Mouse (Mus musculus) C2C12 (cell line): ENCODE measurements around the gene Nav2.

ENCODE experiments used
- CTCF ChIP-seq: IDR thresholded peaks from one replicate; pipeline ENCODE4 v1.5.1; 2011; ENCODE audit not compliant: control insufficient read depth, insufficient read depth, insufficient read length
- MAX ChIP-seq: IDR thresholded peaks from one replicate; pipeline ENCODE4 v1.6.1; 2011; ENCODE audit warnings: mild to moderate bottlenecking, control low read depth
- MYOD1 ChIP-seq: IDR thresholded peaks from one replicate; pipeline ENCODE4 v1.6.1; 2011; ENCODE audit warnings: low read depth; ENCODE audit not compliant: control insufficient read depth, insufficient read length
- MYOG ChIP-seq: IDR thresholded peaks from one replicate; pipeline ENCODE4 v1.6.1; 2011; ENCODE audit not compliant: control insufficient read depth, insufficient read length; ENCODE audit errors: extremely low read depth
- USF1 ChIP-seq: IDR thresholded peaks from one replicate; pipeline ENCODE4 v1.6.1; 2011; ENCODE audit warnings: low read depth, mild to moderate bottlenecking, control low read depth, moderate library complexity

- TF ChIP-seq USF1 (no peak), CTCF (no peak), MYOG (no peak), MYOD1 (no peak), MAX (no peak)
Measured at GRCm38 (mm10) chr7:49527495-49527894, 619.0 kb downstream of the Nav2 start.
